Mouse (Mus musculus) kidney, adult 9 months (tissue): ENCODE measurements around the gene Commd1.
A peak's percentile ranks its signal among the peaks of the same experiment; 100 is the strongest.

Source experiments
- DNase-seq: peaks from one replicate; pipeline ENCODE4 v3.0.0; 2022

The Commd1 gene

DNA sequence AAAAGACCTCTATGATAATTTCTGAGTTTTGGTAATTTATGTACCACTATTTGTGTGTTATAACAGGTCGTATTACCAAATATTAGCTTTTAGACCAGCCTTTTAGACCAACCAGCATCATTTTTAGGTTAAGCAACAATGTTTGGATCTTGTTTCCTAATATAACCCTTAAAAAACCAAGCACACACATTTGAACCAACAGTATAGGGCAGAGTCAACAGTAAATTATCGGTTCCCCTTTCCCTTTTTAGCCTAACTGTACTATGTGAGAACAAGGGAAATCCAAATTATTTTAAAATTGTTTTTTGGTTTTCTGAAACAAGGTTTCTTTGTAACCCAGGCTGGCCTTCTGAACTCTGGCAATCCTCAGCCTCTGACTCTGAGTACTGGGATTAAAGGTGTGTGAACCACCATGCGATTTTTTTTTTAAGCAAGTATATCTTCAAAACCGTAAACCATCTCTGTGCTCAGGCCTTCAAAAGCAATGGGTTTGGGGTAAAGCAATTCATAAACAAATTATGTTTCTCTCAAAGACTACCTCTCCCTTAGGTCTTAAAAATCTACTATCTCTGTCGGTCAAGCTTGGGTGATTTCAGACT lies 125.0 kb downstream of the Commd1 start:
- DNase-seq, result no peak

DNA sequence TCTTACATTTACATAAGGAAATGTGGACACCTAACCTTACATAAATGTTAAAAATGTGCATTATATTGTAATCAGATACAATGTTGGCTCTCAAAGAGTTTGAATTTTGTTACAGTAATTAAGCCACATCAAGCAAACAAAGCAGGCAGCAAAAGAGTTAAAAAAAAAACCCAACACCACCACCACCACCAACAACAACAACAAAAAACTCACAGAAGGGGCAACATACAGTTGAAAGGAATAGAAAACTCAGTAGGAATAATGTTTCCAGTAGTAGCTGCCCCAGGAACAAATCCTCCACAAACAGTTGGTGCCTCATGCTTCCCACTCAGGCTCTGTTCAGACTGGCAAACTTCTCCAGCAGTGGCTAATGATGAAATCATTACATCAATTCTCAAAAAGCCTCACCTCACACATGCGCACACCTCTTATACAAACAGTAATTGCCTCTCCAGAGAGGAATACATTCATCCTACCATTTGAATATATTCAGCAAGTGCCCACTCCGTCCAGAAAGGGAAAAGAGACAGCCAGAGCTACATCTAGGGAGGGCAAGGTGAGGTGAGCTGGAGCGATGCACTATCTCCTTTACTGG lies 125.7 kb downstream of the Commd1 start:
- DNase-seq, result no peak

GRCm38 (mm10) chr11:22854571-22854970 lies 127.6 kb downstream of the Commd1 start:
- no peak for DNase-seq

- DNase-seq, result no peak
Observed at GRCm38 (mm10) chr11:22853477-22854157, 128.6 kb downstream of the Commd1 start.

- DNase-seq, result no peak
Observed at GRCm38 (mm10) chr11:22852510-22852909, 129.7 kb downstream of the Commd1 start.

DNA sequence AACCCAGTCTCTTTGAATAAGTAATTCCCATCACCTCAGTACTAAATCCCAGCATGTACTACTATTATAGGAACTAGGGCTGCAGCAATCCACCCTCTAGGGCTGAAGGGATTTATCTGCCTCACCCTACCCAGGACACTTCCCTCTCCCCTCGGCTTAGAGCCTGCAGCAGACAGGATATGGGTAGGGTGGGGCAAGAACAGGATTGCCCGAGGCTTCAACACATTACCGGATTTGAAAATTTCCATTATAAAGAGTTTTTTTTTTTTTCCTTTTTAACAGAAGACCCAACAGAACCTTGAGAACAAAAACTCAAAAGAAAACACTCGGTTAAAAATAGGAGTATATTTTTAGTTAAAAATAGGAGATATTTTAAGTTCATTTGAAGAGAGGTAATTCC lies 130.8 kb downstream of the Commd1 start:
- DNase-seq, result peak; percentile 41

GRCm38 (mm10) chr11:22850077-22850476 lies 132.1 kb downstream of the Commd1 start:
- peak; percentile 71 for DNase-seq

DNA sequence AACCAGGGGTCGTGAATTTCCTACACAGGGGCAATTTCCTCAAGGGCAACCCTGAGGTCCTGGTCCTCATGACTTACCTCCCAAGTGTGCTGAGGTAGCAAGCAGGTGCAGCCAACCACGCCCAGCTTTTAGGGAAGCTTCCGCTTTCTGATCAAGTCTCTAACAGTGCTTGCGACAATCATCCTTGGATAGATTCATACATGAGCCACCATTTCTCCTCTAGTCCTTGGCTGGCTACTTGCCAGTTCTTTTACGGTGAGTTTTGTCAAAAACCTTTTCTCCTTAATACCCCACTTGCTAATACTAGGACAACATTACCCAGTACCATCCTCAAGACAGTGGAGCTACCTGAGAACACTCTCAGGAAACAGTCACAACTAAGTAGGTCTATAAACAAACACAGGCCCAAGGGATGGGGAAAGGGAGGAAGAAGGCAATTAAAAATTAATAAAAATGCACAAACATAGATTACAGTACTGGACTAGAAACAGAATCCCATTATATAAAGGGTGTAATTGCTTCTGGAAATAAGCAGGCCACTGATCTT lies 133.5 kb downstream of the Commd1 start:
- DNase-seq, result peak; percentile 52

DNA sequence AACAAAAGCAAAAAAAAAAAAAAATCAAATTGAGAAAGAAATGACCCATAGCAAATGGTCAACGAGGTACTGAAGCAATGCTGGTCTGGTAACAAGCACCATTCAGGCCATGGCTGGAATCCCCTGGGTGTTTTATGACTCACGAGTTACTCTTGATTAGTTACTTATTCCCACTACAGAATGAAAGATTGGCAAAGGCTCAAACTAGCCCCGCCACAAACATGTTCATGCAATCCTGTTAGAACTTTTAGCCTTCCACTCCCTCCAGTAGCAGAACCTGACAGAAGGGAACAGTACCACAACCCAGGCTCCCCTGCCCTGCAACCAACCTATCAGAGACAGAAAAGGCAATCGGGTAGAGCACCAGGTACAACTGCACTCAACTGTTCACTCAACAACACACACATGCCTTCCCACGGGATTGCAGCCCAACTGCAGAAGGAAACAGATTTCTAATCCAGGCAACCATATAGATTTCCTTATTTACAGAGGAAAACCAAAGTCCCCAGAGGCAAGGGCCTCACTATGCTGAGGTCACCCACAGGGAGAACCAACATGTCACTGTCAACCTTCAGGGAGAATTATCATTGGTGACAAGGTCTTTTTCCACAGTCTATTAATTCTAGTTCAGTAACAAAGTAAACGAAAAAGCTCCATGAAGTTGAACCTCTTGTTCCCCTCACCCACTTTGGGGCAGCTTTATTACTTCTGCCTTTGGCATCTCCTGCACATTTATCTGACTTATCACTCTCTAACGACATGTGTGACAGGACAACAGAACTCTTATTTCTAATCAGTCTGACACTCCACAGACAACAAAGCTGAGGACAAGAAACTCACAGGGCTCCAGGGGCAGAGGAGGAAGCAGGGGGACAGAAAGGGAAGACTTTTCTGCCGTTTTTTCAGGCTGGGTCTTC lies 134.2 kb downstream of the Commd1 start:
- peak; percentile 95 for DNase-seq

DNA sequence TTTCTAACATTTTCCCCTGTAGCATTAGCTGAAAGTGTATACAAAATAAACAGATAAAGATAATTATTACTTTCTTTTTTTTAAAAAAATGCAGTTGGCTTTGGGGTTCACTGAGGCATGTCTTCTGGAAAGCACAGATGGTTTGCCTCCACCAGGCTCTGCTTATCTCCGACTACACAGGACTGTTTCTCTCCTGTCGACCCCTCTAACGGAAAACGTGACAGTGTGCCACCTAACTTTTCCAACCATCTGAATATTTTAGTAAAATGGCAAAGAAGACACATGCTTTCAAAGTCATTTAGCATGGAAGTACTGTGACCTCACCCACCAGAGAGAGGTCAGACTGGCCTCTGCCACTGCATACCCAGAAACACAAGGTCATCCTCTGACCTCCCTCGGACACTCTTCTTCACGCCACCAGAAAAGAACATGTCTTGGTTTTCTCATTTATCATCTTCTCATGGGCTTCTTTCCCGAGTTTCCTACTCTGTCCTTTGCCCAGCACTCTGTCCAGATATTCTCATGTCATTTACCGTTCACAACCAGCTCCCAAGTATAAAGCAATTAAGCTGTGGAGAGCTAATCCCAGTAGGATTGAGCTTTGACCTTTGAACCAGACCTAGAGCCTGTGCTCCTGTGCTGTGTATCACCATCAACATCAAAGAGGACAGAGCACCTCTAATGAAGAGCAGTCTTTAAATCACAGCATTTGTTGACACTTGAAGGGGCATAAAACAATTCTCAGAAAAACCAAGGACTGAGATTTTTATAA lies 135.0 kb downstream of the Commd1 start:
- DNase-seq, result peak; percentile 89
